8 mouse cellular contexts compared by ENCODE assay signal in the genomic region with DNA sequence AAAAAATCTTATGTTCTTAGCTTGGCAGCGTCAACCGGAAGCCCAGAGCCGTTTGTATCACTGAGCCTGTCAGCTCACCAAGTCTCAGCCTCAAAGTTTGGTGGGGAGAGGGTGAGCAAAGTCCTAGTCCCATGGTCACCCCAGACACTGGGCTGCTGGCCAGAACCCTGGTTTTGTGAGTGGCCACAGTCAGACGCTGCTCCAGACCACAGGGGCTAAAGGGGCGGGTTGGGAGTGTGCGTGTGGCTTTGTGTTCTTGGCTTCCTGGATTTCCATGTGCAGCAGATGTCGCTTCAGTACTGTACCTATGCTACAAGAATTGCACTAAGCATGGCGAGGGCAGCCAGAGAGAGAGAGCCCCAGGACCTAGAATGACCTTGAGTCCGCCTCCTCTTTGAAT. TPM values are rescaled to one million over a fixed set of nuclear protein-coding genes. Genes with fewer than 3 reads are reported as not detected.
A peak's percentile ranks its signal among the peaks of the same experiment; 100 is the strongest.
DNase-seq lines count a peak whose midpoint lies in the region; ATAC-seq and TF ChIP-seq lines count a peak whose summit lies in the region.

No protein-coding gene starts in this region.

- no peak overlapping the region for H3K4me3 ChIP-seq in gastrocnemius, adult 2 months
- no peak overlapping the region for H3K4me3 ChIP-seq in embryonic facial prominence, embryonic 15.5 days (replicated peaks)

- peaks cover 13% of the 10 kb centered on the region; the same call in 1 of the 2 replicates for H3K36me3 ChIP-seq in embryonic facial prominence, embryonic 15.5 days

- H3K27ac ChIP-seq in gastrocnemius, adult 2 months: peak overlapping the region; percentile 96
- peak overlapping the region; percentile 95; the same call in 1 of the 2 replicates for H3K27ac ChIP-seq in embryonic facial prominence, embryonic 15.5 days (replicated peaks)

- intact Hi-C loops in gastrocnemius, adult 2 months (cut with DNase I): loop anchor here (10.0 kb wide), 1 partner anchor 1196 kb away; no protein-coding TSS in a partner anchor
- intact Hi-C loops in gastrocnemius, postnatal 36 days (cut with DNase I): no loop called here

- ATAC-seq in embryonic facial prominence, embryonic 15.5 days (ENCODE audit: insufficient number of reproducible peaks, low FRiP score, low TSS enrichment, low read depth): no peak
- ATAC-seq in frontal cortex, adult (ENCODE audit: low TSS enrichment): no peak

- no peak overlapping the region for H3K4me2 ChIP-seq in embryonic facial prominence, embryonic 15.5 days (replicated peaks)

- WGBS in embryonic facial prominence, embryonic 15.5 days: 74% methylated on average over 9 of the region's 9 CpGs

- no peaks in the 10 kb centered on the region for H3K27me3 ChIP-seq in embryonic facial prominence, embryonic 15.5 days

- no peak overlapping the region for H3K9ac ChIP-seq in embryonic facial prominence, embryonic 15.5 days

- peak; percentile 43 for DNase-seq in gastrocnemius, adult 2 months
- DNase-seq in gastrocnemius, postnatal 10 days: no peak
- DNase-seq in 3T3-L1 (ENCODE audit: low read depth, low spot score): peak; percentile 25
- DNase-seq in kidney, postnatal 14 days: peak; percentile 90
- DNase-seq in gastrocnemius, postnatal 36 days: no peak
- no peak for DNase-seq in right cerebral cortex, postnatal 25 days

- H3K4me1 ChIP-seq in embryonic facial prominence, embryonic 15.5 days: peaks cover 53% of the 10 kb centered on the region

- H3K9me3 ChIP-seq in embryonic facial prominence, embryonic 15.5 days (replicated peaks): no peaks in the 10 kb centered on the region

- no peak for TF ChIP-seq CTCF in gastrocnemius, adult 2 months (IDR thresholded peaks at IDR 0.05)

RNA-seq across cellular contexts. Expression of a gene that starts 3.2 kb away (rescaled TPM):
- total RNA-seq in gastrocnemius, adult 2 months (2021): 10 to 100 TPM in 1 of 2 experiments, 1 to 10 TPM in 1; 8.2 to 13.3 TPM
- 10 to 100 TPM; 15.4 to 17.9 TPM for total RNA-seq in gastrocnemius, postnatal 10 days (2021)
- polyA plus RNA-seq in embryonic facial prominence, embryonic 15.5 days (2015; fragmentation: Nextera tagmentation; extraction: Ambion mirVana): 75.9 and 79.7 TPM in 2 replicates
- 1 to 10 TPM; 7.2 to 8.8 TPM for total RNA-seq in gastrocnemius, postnatal 36 days (2021)

RNA-seq across cellular contexts. Expression of a gene that starts 4.2 kb away (rescaled TPM):
- total RNA-seq in gastrocnemius, adult 2 months (2021): 10 to 100 TPM; 27.0 to 41.1 TPM
- 10 to 100 TPM; 25.2 to 28.1 TPM for total RNA-seq in gastrocnemius, postnatal 10 days (2021)
- 41.4 and 45.5 TPM in 2 replicates for polyA plus RNA-seq in embryonic facial prominence, embryonic 15.5 days (2015; fragmentation: Nextera tagmentation; extraction: Ambion mirVana)
- 10 to 100 TPM; 27.5 to 36.7 TPM for total RNA-seq in gastrocnemius, postnatal 36 days (2021)

RNA-seq across cellular contexts. Expression of a gene that starts 14.8 kb away (rescaled TPM):
- 10 to 100 TPM; 15.4 to 19.2 TPM for total RNA-seq in gastrocnemius, adult 2 months (2021)
- total RNA-seq in gastrocnemius, postnatal 10 days (2021): 10 to 100 TPM; 25.5 to 33.1 TPM
- 36.5 and 43.8 TPM in 2 replicates for polyA plus RNA-seq in embryonic facial prominence, embryonic 15.5 days (2015; fragmentation: Nextera tagmentation; extraction: Ambion mirVana)
- total RNA-seq in gastrocnemius, postnatal 36 days (2021): 10 to 100 TPM; 18.5 to 19.1 TPM

RNA-seq across cellular contexts. Expression of a gene that starts 28.3 kb away (rescaled TPM):
- not detected for total RNA-seq in gastrocnemius, adult 2 months (2021)
- total RNA-seq in gastrocnemius, postnatal 10 days (2021): not detected
- polyA plus RNA-seq in embryonic facial prominence, embryonic 15.5 days (2015; fragmentation: Nextera tagmentation; extraction: Ambion mirVana): 0.12 and 0.16 TPM in 2 replicates
- not detected for total RNA-seq in gastrocnemius, postnatal 36 days (2021)

RNA-seq across cellular contexts. Expression of a gene that starts 36.2 kb away (rescaled TPM):
- total RNA-seq in gastrocnemius, adult 2 months (2021): 10 to 100 TPM; 40.6 to 42.4 TPM
- total RNA-seq in gastrocnemius, postnatal 10 days (2021): 10 to 100 TPM; 44.3 to 57.6 TPM
- polyA plus RNA-seq in embryonic facial prominence, embryonic 15.5 days (2015; fragmentation: Nextera tagmentation; extraction: Ambion mirVana): 139 and 146 TPM in 2 replicates
- 10 to 100 TPM; 40.9 to 41.9 TPM for total RNA-seq in gastrocnemius, postnatal 36 days (2021)

Comparison
In these comparisons a context has a peak if more than half of its experiments do, and no peak if none do; other contexts are left out.
1. DNase-seq: peak in gastrocnemius, adult 2 months (single experiment), 3T3-L1 (single experiment) and kidney, postnatal 14 days (single experiment); none in gastrocnemius, postnatal 10 days (single experiment), gastrocnemius, postnatal 36 days (0 of 2) and right cerebral cortex, postnatal 25 days (single experiment).